Mouse (Mus musculus) stomach, postnatal 0 days (tissue): ENCODE results near the gene Sytl2. TPM values are rescaled to one million over a fixed set of nuclear protein-coding genes. Genes with fewer than 3 reads are reported as not detected.

Source experiments
- ATAC-seq: fragments of 200-750 bp; cut with Nextera tagmentation; 2 replicates; pipeline ENCODE4 v1.8.0; 2017; ENCODE audit not compliant: low FRiP score, low TSS enrichment
- DNase-seq: peaks from one replicate; pipeline ENCODE4 v3.0.0-alpha.2; 2016; ENCODE audit warnings: low spot score
- H3K27ac ChIP-seq: fragments of 300-500 bp; sonication (generic); replicated peaks from 2 replicates; pipeline ENCODE4 v1.5.1; 2014; ENCODE audit warnings: mild to moderate bottlenecking, control low read depth
- H3K27me3 ChIP-seq: fragments of 300-500 bp; sonication (generic); 2 replicates; pipeline ENCODE4 v1.6.1; 2014; ENCODE audit warnings: low read length; ENCODE audit not compliant: control insufficient read depth, insufficient read depth
- H3K36me3 ChIP-seq: fragments of 300-500 bp; sonication (generic); 2 replicates; pipeline ENCODE4 v1.6.1; 2014; ENCODE audit warnings: low read length, mixed read lengths; ENCODE audit not compliant: control insufficient read depth, insufficient read depth
- H3K4me1 ChIP-seq: fragments of 300-500 bp; sonication (generic); replicated peaks from 2 replicates; pipeline ENCODE4 v1.6.1; 2014; ENCODE audit warnings: antibody characterized with exemption; ENCODE audit not compliant: control insufficient read depth, insufficient read depth
- H3K4me2 ChIP-seq: fragments of 300-500 bp; sonication (generic); replicated peaks from 2 replicates; pipeline ENCODE4 v1.6.1; 2014; ENCODE audit warnings: low read depth, mild to moderate bottlenecking, control low read depth, moderate library complexity
- H3K4me3 ChIP-seq: fragments of 300-500 bp; sonication (generic); 2 replicates; pipeline ENCODE4 v1.5.1; 2014; ENCODE audit warnings: low read depth, low read length, control low read depth
- H3K9ac ChIP-seq: fragments of 300-500 bp; sonication (generic); 2 replicates; pipeline ENCODE4 v1.6.1; 2014; ENCODE audit warnings: mild to moderate bottlenecking, low read length, control low read depth, mixed read lengths
- H3K9me3 ChIP-seq: fragments of 300-500 bp; sonication (generic); 2 replicates; pipeline ENCODE4 v1.6.1; 2016; ENCODE audit warnings: low read length; ENCODE audit not compliant: control insufficient read depth
- CTCF ChIP-seq: IDR thresholded peaks from 2 replicates; pipeline ENCODE4 v1.5.1; 2016; ENCODE audit warnings: antibody characterized with exemption, low read depth, mild to moderate bottlenecking, moderate library complexity
- EP300 ChIP-seq: optimal IDR thresholded peaks from 2 replicates; pipeline ENCODE3; 2016; ENCODE audit warnings: antibody characterized with exemption
- WGBS: fragments of 180-500 bp; shearing (Covaris S2); extraction: QIAGEN DNeasy Blood & Tissue Kit; methylation state at CpG from one replicate; pipeline ENCODE4 v1.1.7; 2014; 5-methylcytosine and 5-hydroxymethylcytosine counted together
- polyA plus RNA-seq: library from polyadenylated mRNA; unstranded; fragments of >200 nt; fragmentation: Nextera tagmentation; extraction: Ambion mirVana; gene quantifications from 2 replicates; pipeline ENCODE4 v1.2.1, GENCODE M21; 2015

Sytl2 gene
- polyA plus RNA-seq, 1 experiment from 2014 or later: 32.3 TPM

DNA sequence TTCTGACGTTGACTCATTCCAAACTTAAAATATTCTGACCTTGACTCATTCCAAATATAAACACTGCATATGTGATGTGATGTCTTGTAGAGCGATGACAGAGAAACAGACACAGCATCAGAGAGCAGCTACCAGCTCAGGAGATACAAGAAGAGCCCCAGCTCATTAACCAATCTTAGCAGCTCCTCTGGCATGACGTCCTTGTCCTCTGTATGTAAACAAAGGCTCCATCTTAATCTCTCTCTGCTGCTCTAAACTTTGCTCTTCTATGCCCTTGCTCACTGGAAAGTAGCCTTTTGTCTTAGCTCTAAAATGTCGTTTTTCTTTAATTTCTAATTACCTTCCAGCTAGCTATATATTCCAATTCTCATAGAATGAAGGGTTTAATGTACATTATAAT, 93.0 kb downstream of the Sytl2 start:
- 33% methylated on average over 4 of the region's 4 CpGs for WGBS
- no peaks in the 10 kb centered on the region for H3K9me3 ChIP-seq
- TF ChIP-seq EP300 (no peak), CTCF (no peak)
- H3K27me3 ChIP-seq: no peaks in the 10 kb centered on the region
- no peak overlapping the region for H3K4me3 ChIP-seq
- H3K27ac ChIP-seq: no peak overlapping the region
- no peak overlapping the region for H3K4me2 ChIP-seq
- DNase-seq (no peak), ATAC-seq (no peak)
- H3K9ac ChIP-seq: no peak overlapping the region
- no peaks in the 10 kb centered on the region; the same call in 1 of the 2 replicates for H3K36me3 ChIP-seq
- H3K4me1 ChIP-seq: no peaks in the 10 kb centered on the region

DNA sequence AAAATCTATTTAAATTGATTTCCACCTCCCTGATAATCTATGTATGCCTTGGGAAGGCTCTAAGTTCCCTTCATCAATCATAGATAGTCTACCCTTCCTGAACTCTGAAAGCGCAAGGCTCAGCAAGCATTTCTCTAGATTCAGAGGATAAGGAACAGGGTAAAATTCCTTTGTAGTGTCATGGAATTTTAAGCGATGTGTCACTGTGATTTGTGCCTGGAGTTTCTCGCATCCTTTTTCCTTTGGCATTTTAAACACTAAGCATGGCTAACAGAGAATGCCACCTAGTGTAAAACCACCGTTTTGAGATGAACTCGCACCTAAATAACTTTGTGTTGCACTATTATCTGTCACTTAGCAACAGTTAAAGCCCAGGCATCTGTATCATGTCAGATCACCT, 93.9 kb downstream of the Sytl2 start:
- no peak overlapping the region for H3K9ac ChIP-seq
- DNase-seq: no peak
- no peaks in the 10 kb centered on the region; the same call in 1 of the 2 replicates for H3K36me3 ChIP-seq
- no peaks in the 10 kb centered on the region for H3K27me3 ChIP-seq
- no peak overlapping the region for H3K4me3 ChIP-seq
- H3K4me2 ChIP-seq: no peak overlapping the region
- no peaks in the 10 kb centered on the region for H3K9me3 ChIP-seq
- H3K4me1 ChIP-seq: no peaks in the 10 kb centered on the region
- no peak overlapping the region for H3K27ac ChIP-seq
- WGBS: 44% methylated on average over 5 of the region's 5 CpGs
- ATAC-seq: no peak
- no peak for TF ChIP-seq CTCF

- H3K4me3 ChIP-seq: no peak overlapping the region
- no peaks in the 10 kb centered on the region for H3K27me3 ChIP-seq
- H3K4me2 ChIP-seq: no peak overlapping the region
- H3K4me1 ChIP-seq: no peaks in the 10 kb centered on the region
- TF ChIP-seq EP300 (no peak), CTCF (peak; percentile 94)
- no peaks in the 10 kb centered on the region for H3K36me3 ChIP-seq
- H3K9ac ChIP-seq: no peak overlapping the region
- no peak overlapping the region for H3K27ac ChIP-seq
- WGBS: 44% methylated on average over 3 of the region's 3 CpGs
- DNase-seq: peak; percentile 74
- peak; percentile 60; the same call in 1 of the 2 replicates for ATAC-seq
- no peaks in the 10 kb centered on the region for H3K9me3 ChIP-seq
Observed at GRCm38 (mm10) chr7:90409934-90410333, 107.9 kb downstream of the Sytl2 start.

DNA sequence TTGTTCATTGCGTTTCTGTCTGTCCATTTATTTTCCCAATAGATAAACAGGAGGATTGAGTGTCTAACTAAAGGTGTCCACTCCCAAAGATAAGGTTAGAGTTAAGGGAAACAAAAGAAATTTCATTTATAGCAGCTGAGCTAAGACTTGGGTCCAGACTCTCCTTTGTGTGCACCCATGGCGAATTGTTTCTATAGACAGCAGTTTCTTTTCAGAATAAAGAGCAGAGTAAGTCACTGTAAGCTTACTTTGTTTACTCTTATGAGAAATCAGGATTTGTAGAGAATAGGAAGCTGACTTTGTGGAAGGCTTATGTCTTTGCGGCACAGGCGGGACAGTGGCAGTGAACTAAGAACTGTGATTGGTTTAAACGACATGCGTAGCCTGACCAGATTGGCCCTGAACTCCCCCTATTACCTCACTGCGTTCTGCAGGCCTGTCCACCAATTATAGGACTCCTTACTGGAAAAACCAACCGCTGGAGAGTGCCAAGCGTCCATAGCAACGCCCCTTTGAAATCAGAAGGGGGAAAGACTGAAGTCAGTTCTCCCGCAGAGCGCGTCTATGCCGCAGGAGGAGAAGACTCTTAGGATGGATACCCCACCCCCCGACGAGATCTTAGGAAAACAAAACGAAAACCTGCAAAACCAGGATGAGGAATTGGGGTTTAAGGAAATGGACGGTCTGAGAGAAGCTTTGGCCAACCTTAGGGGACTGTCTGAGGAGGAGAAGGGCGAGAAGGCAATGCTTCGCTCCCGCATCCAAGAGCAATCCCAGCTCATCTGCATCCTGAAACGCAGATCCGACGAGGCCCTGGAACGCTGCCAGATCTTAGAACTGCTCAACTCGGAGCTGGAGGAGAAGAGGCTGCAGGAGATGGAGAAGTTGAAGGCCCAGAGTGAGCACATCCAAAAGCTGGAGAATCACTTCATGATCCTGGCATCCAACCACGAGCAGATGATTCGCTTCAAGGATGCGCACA, 124.3 kb downstream of the Sytl2 start, which contains the start of gene Ccdc89:
Gene Ccdc89 (plus strand): TSS at position 558 of the 982 bp plus-strand sequence.
- TF ChIP-seq EP300: peak; percentile 80
- no peak for TF ChIP-seq CTCF
- Histone ChIP-seq H3K4me1 (no peaks in the 10 kb centered on the region), H3K4me3 (peak within 1 kb of the TSS; percentile 33), H3K4me2 (peak within 1 kb of the TSS; percentile 69), H3K9me3 (no peaks in the 10 kb centered on the region), H3K36me3 (no peaks in the 10 kb centered on the region), H3K27ac (0 out of 2 replicates have a peak within 1 kb of the TSS, but pooled peaks have one; percentile 8), H3K27me3 (no peaks in the 10 kb centered on the region), H3K9ac (peak within 1 kb of the TSS; percentile 60)
- ATAC-seq (peak; percentile 100), DNase-seq (peak; percentile 84)
- 17% methylated on average over 29 of the region's 29 CpGs for WGBS

GRCm38 (mm10) chr7:90427006-90427405, 125.0 kb downstream of the Sytl2 start:
- Histone ChIP-seq H3K9ac (peak overlapping the region; percentile 60), H3K4me1 (no peaks in the 10 kb centered on the region), H3K27ac (no peak overlapping the region), H3K4me3 (peak overlapping the region; percentile 32; the same call in 1 of the 2 replicates), H3K27me3 (no peaks in the 10 kb centered on the region), H3K36me3 (no peaks in the 10 kb centered on the region), H3K4me2 (peak overlapping the region; percentile 69), H3K9me3 (no peaks in the 10 kb centered on the region)
- TF ChIP-seq CTCF (no peak; the same call in 1 of the 2 replicates), EP300 (no peak)
- ATAC-seq (no peak), DNase-seq (no peak)
- 50% methylated on average over 9 of the region's 9 CpGs for WGBS

GRCm38 (mm10) chr7:90432221-90432620, 130.2 kb downstream of the Sytl2 start:
- Histone ChIP-seq H3K4me3 (no peak overlapping the region), H3K4me2 (no peak overlapping the region), H3K27me3 (no peaks in the 10 kb centered on the region), H3K27ac (no peak overlapping the region), H3K9ac (no peak overlapping the region), H3K4me1 (no peaks in the 10 kb centered on the region), H3K9me3 (no peaks in the 10 kb centered on the region), H3K36me3 (no peaks in the 10 kb centered on the region)
- DNase-seq (no peak), ATAC-seq (no peak)
- TF ChIP-seq EP300 (no peak), CTCF (no peak)
